Mouse (Mus musculus): Measurements from ENCODE around the gene Gnat3.
A peak's percentile ranks its signal among the peaks of the same experiment; 100 is the strongest.
"Not testable (repeated sequence)": the region's sequence is repeated elsewhere in the genome, so short reads cannot be mapped to it uniquely, and the experiment has no call there.

The Gnat3 gene

GRCm38 (mm10) chr5:17962249-17962648 lies at the start of gene Gnat3:
Gene Gnat3 (plus strand): TSS chr5:17962549.
- DNase-seq (ENCODE audit: inconsistent ontology term): no peak

- DNase-seq (ENCODE audit: inconsistent ontology term): no peak
Measured at GRCm38 (mm10) chr5:17918966-17919365, 43.4 kb upstream of the Gnat3 start.

- DNase-seq (ENCODE audit: inconsistent ontology term): no peak
Measured at GRCm38 (mm10) chr5:17923648-17924047, 38.7 kb upstream of the Gnat3 start.

GRCm38 (mm10) chr5:17924085-17924518 lies 38.2 kb upstream of the Gnat3 start:
- peak; percentile 82 for DNase-seq (ENCODE audit: inconsistent ontology term)

- peak; percentile 92 for DNase-seq (ENCODE audit: inconsistent ontology term)
Measured at GRCm38 (mm10) chr5:17928471-17928870, 33.9 kb upstream of the Gnat3 start.

- DNase-seq (ENCODE audit: inconsistent ontology term): peak; percentile 70
Measured at GRCm38 (mm10) chr5:17929006-17929567, 33.3 kb upstream of the Gnat3 start.

GRCm38 (mm10) chr5:17931588-17931987 lies 30.8 kb upstream of the Gnat3 start:
- not testable (repeated sequence) for DNase-seq (ENCODE audit: inconsistent ontology term)

GRCm38 (mm10) chr5:17934501-17934900 lies 27.8 kb upstream of the Gnat3 start:
- no peak for DNase-seq (ENCODE audit: inconsistent ontology term)

- DNase-seq (ENCODE audit: inconsistent ontology term): peak; percentile 38
Measured at GRCm38 (mm10) chr5:17938170-17938939, 24.0 kb upstream of the Gnat3 start.

- DNase-seq (ENCODE audit: inconsistent ontology term): no peak
Measured at GRCm38 (mm10) chr5:17956468-17956867, 5.9 kb upstream of the Gnat3 start.

- DNase-seq (ENCODE audit: inconsistent ontology term): no peak
Measured at GRCm38 (mm10) chr5:17969704-17970390, 7.5 kb downstream of the Gnat3 start.

- no peak for DNase-seq (ENCODE audit: inconsistent ontology term)
Measured at GRCm38 (mm10) chr5:17970391-17970730, 8.0 kb downstream of the Gnat3 start.

GRCm38 (mm10) chr5:17980501-17981121 lies 18.3 kb downstream of the Gnat3 start:
- DNase-seq (ENCODE audit: inconsistent ontology term): no peak

GRCm38 (mm10) chr5:17982770-17983169 lies 20.4 kb downstream of the Gnat3 start:
- DNase-seq (ENCODE audit: inconsistent ontology term): no peak

GRCm38 (mm10) chr5:17984522-17984921 lies 22.2 kb downstream of the Gnat3 start:
- no peak for DNase-seq (ENCODE audit: inconsistent ontology term)

- no peak for DNase-seq (ENCODE audit: inconsistent ontology term)
Measured at GRCm38 (mm10) chr5:17986611-17987010, 24.3 kb downstream of the Gnat3 start.

- DNase-seq (ENCODE audit: inconsistent ontology term): no peak
Measured at GRCm38 (mm10) chr5:17990618-17991017, 28.3 kb downstream of the Gnat3 start.

- DNase-seq (ENCODE audit: inconsistent ontology term): peak; percentile 40
Measured at GRCm38 (mm10) chr5:17999570-17999969, 37.2 kb downstream of the Gnat3 start.

GRCm38 (mm10) chr5:18000185-18000584 lies 37.8 kb downstream of the Gnat3 start:
- DNase-seq (ENCODE audit: inconsistent ontology term): peak; percentile 14

- DNase-seq (ENCODE audit: inconsistent ontology term): no peak
Measured at GRCm38 (mm10) chr5:18001646-18002045, 39.3 kb downstream of the Gnat3 start.

GRCm38 (mm10) chr5:18003675-18004074 lies 41.3 kb downstream of the Gnat3 start:
- no peak for DNase-seq (ENCODE audit: inconsistent ontology term)

All from Muller cell, postnatal 12 days (primary cell).